Mouse (Mus musculus) cortical plate, adult 2 months (tissue): ENCODE results near the gene Timeless.

Experiments
- CTCF ChIP-seq: fragments of 200-500 bp; IDR thresholded peaks from 2 replicates; pipeline ENCODE4 v1.5.1; 2011; ENCODE audit warnings: mild to moderate bottlenecking, control low read depth, low read length; ENCODE audit not compliant: insufficient read depth; ENCODE audit errors: extremely low read depth
- POLR2A ChIP-seq: fragments of 200-500 bp; IDR thresholded peaks from 2 replicates; pipeline ENCODE4 v1.6.1; 2011; ENCODE audit warnings: mild to moderate bottlenecking, low read length, control low read depth; ENCODE audit not compliant: insufficient read depth; ENCODE audit errors: extremely low read depth

- no peak for TF ChIP-seq CTCF
- no peak for TF ChIP-seq POLR2A
These were observed 22.4 kb upstream of the Timeless start for GRCm38 (mm10) chr10:128209311-128210009.
